In genomic region chrX:73748977-73749376, GRCm38 (mm10) we compare ENCODE assay signal across 25 mouse cellular contexts. TPM values are rescaled to one million over a fixed set of nuclear protein-coding genes. Genes with fewer than 3 reads are reported as not detected.
DNase-seq lines count a peak whose midpoint lies in the region; ATAC-seq and TF ChIP-seq lines count a peak whose summit lies in the region.
"Had no signal": no experiment of that assay in that cellular context is flagged by ENCODE, and none has a peak within 500 bp of the region (broad histone marks: within the 10 kb centered on the region; RNA-seq: fewer than 3 reads in every experiment).

No protein-coding gene starts in this region.

- H3K4me3 ChIP-seq in kidney, postnatal 0 days (replicated peaks; ENCODE audit: low read depth, low read length) = no peak overlapping the region
- no peak overlapping the region for H3K4me3 ChIP-seq in kidney, embryonic 16.5 days (ENCODE audit: low read length)
- H3K4me3 ChIP-seq in forebrain, embryonic 14.5 days (ENCODE audit: low read depth, low read length) = no peak overlapping the region
- H3K4me3 ChIP-seq: embryonic facial prominence, embryonic 15.5 days; heart, embryonic 15.5 days; hindbrain, embryonic 13.5 days; layer of hippocampus, adult 2 months; megakaryocyte, embryonic 14.5 days; midbrain, embryonic 13.5 days had no signal

- no peak overlapping the region for H3K4me2 ChIP-seq in kidney, postnatal 0 days (ENCODE audit: low read length)
- no peak overlapping the region for H3K4me2 ChIP-seq in kidney, embryonic 16.5 days (replicated peaks; ENCODE audit: low read depth, low read length)
- no peak overlapping the region for H3K4me2 ChIP-seq in forebrain, embryonic 14.5 days (ENCODE audit: low read length)
- H3K4me2 ChIP-seq: embryonic facial prominence, embryonic 15.5 days; heart, embryonic 15.5 days; hindbrain, embryonic 13.5 days; midbrain, embryonic 13.5 days had no signal

- H3K27me3 ChIP-seq in kidney, postnatal 0 days (ENCODE audit: insufficient read depth, low read length) = no peaks in the 10 kb centered on the region
- H3K27me3 ChIP-seq in kidney, embryonic 16.5 days (ENCODE audit: insufficient read depth, low read length) = no peaks in the 10 kb centered on the region
- no peaks in the 10 kb centered on the region for H3K27me3 ChIP-seq in forebrain, embryonic 14.5 days (replicated peaks; ENCODE audit: control insufficient read depth, insufficient read depth, low read length)
- H3K27me3 ChIP-seq: embryonic facial prominence, embryonic 15.5 days; heart, embryonic 15.5 days; hindbrain, embryonic 13.5 days; midbrain, embryonic 13.5 days had no signal

- 90% methylated on average over 1 of the region's 1 CpGs for WGBS in kidney, postnatal 0 days
- WGBS in kidney, embryonic 16.5 days = 76% methylated on average over 1 of the region's 1 CpGs
- 89% methylated on average over 1 of the region's 1 CpGs for WGBS in forebrain, embryonic 14.5 days

- no peaks in the 10 kb centered on the region for H3K36me3 ChIP-seq in kidney, postnatal 0 days (ENCODE audit: insufficient read depth, low read length)
- no peaks in the 10 kb centered on the region for H3K36me3 ChIP-seq in kidney, embryonic 16.5 days (ENCODE audit: insufficient read depth, low read length)
- H3K36me3 ChIP-seq in forebrain, embryonic 14.5 days (ENCODE audit: control insufficient read depth, insufficient read depth, low read length) = no peaks in the 10 kb centered on the region
- H3K36me3 ChIP-seq: embryonic facial prominence, embryonic 15.5 days; heart, embryonic 15.5 days; hindbrain, embryonic 13.5 days; midbrain, embryonic 13.5 days had no signal

- H3K27ac ChIP-seq in kidney, postnatal 0 days = no peak overlapping the region
- H3K27ac ChIP-seq in kidney, embryonic 16.5 days (ENCODE audit: low read length) = no peak overlapping the region
- H3K27ac ChIP-seq in forebrain, embryonic 14.5 days (ENCODE audit: low read depth, low read length) = no peak overlapping the region
- H3K27ac ChIP-seq: embryonic facial prominence, embryonic 15.5 days; heart, embryonic 15.5 days; hindbrain, embryonic 13.5 days; layer of hippocampus, adult 2 months; liver, embryonic 14.5 days; midbrain, embryonic 13.5 days; stomach, postnatal 0 days had no signal

- no peak for DNase-seq in kidney, postnatal 0 days (ENCODE audit: low spot score)
- peak; percentile 56 for DNase-seq in 416B (ENCODE audit: low read depth)
- DNase-seq in ES-CJ7 (ENCODE audit: low read depth, low spot score) = peak; percentile 33
- peak; percentile 11 for DNase-seq in induced T-regulatory cell, adult 2 months (ENCODE audit: low read depth)
- DNase-seq in left cerebral cortex, adult 8-10 months (ENCODE audit: low spot score in 2 of 2) = no peak
- DNase-seq in forebrain, embryonic 14.5 days (ENCODE audit: low spot score) = no peak
- DNase-seq: adrenal gland, postnatal 25 days; cerebellum, adult 9-11 months; gastrocnemius, postnatal 25 days; heart, postnatal 36 days; kidney, adult 8-10 months; kidney, postnatal 25 days; thymus, adult 2 months had no signal

- H3K4me1 ChIP-seq in kidney, postnatal 0 days (replicated peaks; ENCODE audit: insufficient read depth, low read length) = no peaks in the 10 kb centered on the region
- no peaks in the 10 kb centered on the region for H3K4me1 ChIP-seq in kidney, embryonic 16.5 days (ENCODE audit: insufficient read depth, low read length)
- no peaks in the 10 kb centered on the region for H3K4me1 ChIP-seq in forebrain, embryonic 14.5 days (ENCODE audit: control insufficient read depth, insufficient read depth, low read length)
- H3K4me1 ChIP-seq: embryonic facial prominence, embryonic 15.5 days; heart, embryonic 15.5 days; hindbrain, embryonic 13.5 days; midbrain, embryonic 13.5 days had no signal

- H3K9me3 ChIP-seq in kidney, postnatal 0 days (replicated peaks; ENCODE audit: low read length) = no peaks in the 10 kb centered on the region
- H3K9me3 ChIP-seq in kidney, embryonic 16.5 days (ENCODE audit: low read length) = no peaks in the 10 kb centered on the region
- no peaks in the 10 kb centered on the region for H3K9me3 ChIP-seq in forebrain, embryonic 14.5 days (replicated peaks; ENCODE audit: control insufficient read depth, low read length)
- H3K9me3 ChIP-seq: embryonic facial prominence, embryonic 15.5 days; heart, embryonic 15.5 days; hindbrain, embryonic 13.5 days; megakaryocyte, embryonic 14.5 days; midbrain, embryonic 13.5 days had no signal

- ATAC-seq in kidney, postnatal 0 days (replicated peaks; ENCODE audit: low FRiP score, low read depth) = no peak
- no peak for ATAC-seq in kidney, embryonic 16.5 days (ENCODE audit: low FRiP score, low TSS enrichment)
- no peak for ATAC-seq in forebrain, embryonic 14.5 days
- ATAC-seq: forebrain, embryonic 16.5 days; inflammation-experienced regulatory T-cells, adult 6 months; midbrain, embryonic 13.5 days had no signal

- no peak overlapping the region for H3K9ac ChIP-seq in kidney, postnatal 0 days (ENCODE audit: low read depth, low read length)
- H3K9ac ChIP-seq in kidney, embryonic 16.5 days (replicated peaks; ENCODE audit: low read length) = no peak overlapping the region
- H3K9ac ChIP-seq in forebrain, embryonic 14.5 days (ENCODE audit: low read length) = no peak overlapping the region
- H3K9ac ChIP-seq: embryonic facial prominence, embryonic 15.5 days; heart, embryonic 15.5 days; hindbrain, embryonic 13.5 days; liver, embryonic 14.5 days; midbrain, embryonic 13.5 days had no signal

- TF ChIP-seq CTCF in kidney, postnatal 0 days (IDR thresholded peaks at IDR 0.05; ENCODE audit: low read depth) = peak; percentile 29

RNA-seq across cellular contexts. Expression of gene Plxnb3, which starts 7.9 kb away (rescaled TPM):
- 0.14 and 0.15 TPM in 2 replicates for polyA plus RNA-seq in kidney, postnatal 0 days (2015; fragmentation: Nextera tagmentation; extraction: Ambion mirVana)
- polyA plus RNA-seq in kidney, embryonic 16.5 days (2015; fragmentation: Nextera tagmentation; extraction: Ambion mirVana) = 0.30 and 0.32 TPM in 2 replicates
- 10 to 100 TPM; 12.1 to 13.3 (median 12.8) TPM for total RNA-seq in left cerebral cortex, adult 8-10 months (2022)
- 0.08 and 0.11 TPM in 2 replicates for polyA plus RNA-seq in forebrain, embryonic 14.5 days (2014; fragmentation: Nextera tagmentation; extraction: Ambion mirVana)
- total RNA-seq: common myeloid progenitor, adult 5-6 weeks had no signal
- polyA plus RNA-seq: inflammation-experienced regulatory T-cells, adult 6 months had no signal

RNA-seq across cellular contexts. Expression of gene Srpk3, which starts 25.2 kb away (rescaled TPM):
- polyA plus RNA-seq in kidney, postnatal 0 days (2015; fragmentation: Nextera tagmentation; extraction: Ambion mirVana) = 2.4 TPM in 2 replicates
- 4.7 and 4.8 TPM in 2 replicates for polyA plus RNA-seq in kidney, embryonic 16.5 days (2015; fragmentation: Nextera tagmentation; extraction: Ambion mirVana)
- total RNA-seq in left cerebral cortex, adult 8-10 months (2022) = 10 to 100 TPM in 2 of 4 experiments, 1 to 10 TPM in 2; 7.5 to 11.3 (median 9.3) TPM
- 1.1 and 1.8 TPM in 2 replicates for polyA plus RNA-seq in forebrain, embryonic 14.5 days (2014; fragmentation: Nextera tagmentation; extraction: Ambion mirVana)
- total RNA-seq: common myeloid progenitor, adult 5-6 weeks had no signal

RNA-seq across cellular contexts. Expression of gene Abcd1, which starts 32.6 kb away (rescaled TPM):
- polyA plus RNA-seq in kidney, postnatal 0 days (2015; fragmentation: Nextera tagmentation; extraction: Ambion mirVana) = 12.3 and 14.1 TPM in 2 replicates
- 16.2 and 17.4 TPM in 2 replicates for polyA plus RNA-seq in kidney, embryonic 16.5 days (2015; fragmentation: Nextera tagmentation; extraction: Ambion mirVana)
- 10 to 100 TPM; 10.8 to 13.3 (median 12.1) TPM for total RNA-seq in left cerebral cortex, adult 8-10 months (2022)
- polyA plus RNA-seq in forebrain, embryonic 14.5 days (2014; fragmentation: Nextera tagmentation; extraction: Ambion mirVana) = 7.3 and 9.1 TPM in 2 replicates

RNA-seq across cellular contexts. Expression of gene Bcap31, which starts 33.0 kb away (rescaled TPM):
- polyA plus RNA-seq in kidney, postnatal 0 days (2015; fragmentation: Nextera tagmentation; extraction: Ambion mirVana) = 285 and 288 TPM in 2 replicates
- polyA plus RNA-seq in kidney, embryonic 16.5 days (2015; fragmentation: Nextera tagmentation; extraction: Ambion mirVana) = 276 and 282 TPM in 2 replicates
- total RNA-seq in left cerebral cortex, adult 8-10 months (2022) = 100 to 1,000 TPM in 1 of 4 experiments, 10 to 100 TPM in 3; 91.3 to 100 (median 95.9) TPM
- polyA plus RNA-seq in forebrain, embryonic 14.5 days (2014; fragmentation: Nextera tagmentation; extraction: Ambion mirVana) = 113 and 119 TPM in 2 replicates

RNA-seq across cellular contexts. Expression of gene Idh3g, which starts 37.7 kb away (rescaled TPM):
- polyA plus RNA-seq in kidney, postnatal 0 days (2015; fragmentation: Nextera tagmentation; extraction: Ambion mirVana) = 256 and 265 TPM in 2 replicates
- polyA plus RNA-seq in kidney, embryonic 16.5 days (2015; fragmentation: Nextera tagmentation; extraction: Ambion mirVana) = 270 and 296 TPM in 2 replicates
- total RNA-seq in left cerebral cortex, adult 8-10 months (2022) = 100 to 1,000 TPM; 192 to 222 (median 206) TPM
- polyA plus RNA-seq in forebrain, embryonic 14.5 days (2014; fragmentation: Nextera tagmentation; extraction: Ambion mirVana) = 253 and 290 TPM in 2 replicates

Comparison
In these comparisons a context has a peak if more than half of its experiments do, and no peak if none do; other contexts are left out.
1. DNase-seq: peak in 416B (single experiment), ES-CJ7 (single experiment) and induced T-regulatory cell, adult 2 months (single experiment); none in kidney, postnatal 0 days (single experiment), left cerebral cortex, adult 8-10 months (0 of 2) and forebrain, embryonic 14.5 days (single experiment).